Mouse (Mus musculus): ENCODE results near the gene Slc35d1.

GRCm38 (mm10) chr4:103263812-103264396, 48.9 kb upstream of the Slc35d1 start:
- no peak for TF ChIP-seq POLR2A (IDR thresholded peaks at IDR 0.05; ENCODE audit: borderline replicate concordance, insufficient read depth, low read length)
- no peak for TF ChIP-seq CTCF (IDR thresholded peaks at IDR 0.05; ENCODE audit: borderline replicate concordance, insufficient read depth, low read depth, low read length)

All from cerebellum, adult 2 months (tissue).